Mouse (Mus musculus) CH12.LX (cell line): Measurements from ENCODE around the gene Sec24c. TPM values are rescaled to one million over a fixed set of nuclear protein-coding genes. Genes with fewer than 3 reads are reported as not detected.

Source experiments
- DNase-seq: peaks from one replicate; pipeline ENCODE4 v3.0.0-alpha.2; 2013; ENCODE audit errors: extremely low read depth
- H3K27ac ChIP-seq: 2 replicates; pipeline ENCODE4 v1.5.1; 2012; ENCODE audit warnings: low read depth, mild to moderate bottlenecking, control low read depth, moderate library complexity; ENCODE audit not compliant: insufficient read depth
- H3K27me3 ChIP-seq: replicated peaks from 2 replicates; pipeline ENCODE3; 2012; ENCODE audit warnings: inconsistent platforms
- H3K36me3 ChIP-seq, 2 experiments: replicated peaks in 1 of 2; 2 replicates each; pipeline versions ENCODE3 to v1.6.1; 2012; ENCODE audit warnings: inconsistent platforms in 1 of 2, low read length in 1 of 2, mild to moderate bottlenecking in 1 of 2, mixed read lengths in 1 of 2, moderate library complexity in 1 of 2; ENCODE audit not compliant: control insufficient read depth in 1 of 2, insufficient read depth in 1 of 2
- H3K4me1 ChIP-seq, 2 experiments: 2 replicates each; pipeline ENCODE4 v1.6.1; 2012; ENCODE audit warnings: inconsistent platforms in 1 of 2, moderate library complexity in 1 of 2; ENCODE audit not compliant: insufficient read depth in 2 of 2, control insufficient read depth in 1 of 2
- H3K4me2 ChIP-seq: 2 replicates; pipeline ENCODE4 v1.6.1; 2012; ENCODE audit warnings: low read depth, mild to moderate bottlenecking, control low read depth; ENCODE audit not compliant: poor library complexity, insufficient read depth, severe bottlenecking
- H3K4me3 ChIP-seq, 3 experiments: fragments of 150-350 bp in 1 of 3; sonication (generic) in 1 of 3; replicated peaks in 1 of 3; 2 replicates each; pipeline versions ENCODE3 to v1.5.1; 2011 to 2012; ENCODE audit warnings: low read depth in 2 of 3, low read length in 2 of 3, mild to moderate bottlenecking in 2 of 3, moderate library complexity in 2 of 3, control low read depth in 1 of 3, improper control_type of control experiment in 1 of 3, inconsistent platforms in 1 of 3, mixed read lengths in 1 of 3; ENCODE audit not compliant: poor library complexity in 1 of 3
- H3K79me2 ChIP-seq: replicated peaks from 2 replicates; pipeline ENCODE4 v1.6.1; 2012; ENCODE audit warnings: mild to moderate bottlenecking, moderate library complexity; ENCODE audit not compliant: control insufficient read depth, poor library complexity, insufficient read depth, severe bottlenecking; ENCODE audit errors: extremely low read depth
- H3K9ac ChIP-seq: 2 replicates; pipeline ENCODE4 v1.6.1; 2012; ENCODE audit warnings: low read depth, mild to moderate bottlenecking, control low read depth, moderate library complexity; ENCODE audit not compliant: insufficient read depth
- H3K9me3 ChIP-seq: replicated peaks from 2 replicates; pipeline ENCODE3; 2012; ENCODE audit warnings: low read length, inconsistent platforms, mixed read lengths
- CHD2 ChIP-seq: IDR thresholded peaks from 2 replicates; pipeline ENCODE4 v1.6.1; 2011; ENCODE audit warnings: low read length, improper control_type of control experiment
- EP300 ChIP-seq: IDR thresholded peaks from 2 replicates; pipeline ENCODE4 v1.6.1; 2011; ENCODE audit warnings: low read length, improper control_type of control experiment
- IRF4 ChIP-seq: IDR thresholded peaks from 2 replicates; pipeline ENCODE4 v1.6.1; 2014; ENCODE audit warnings: low read depth, mild to moderate bottlenecking, inconsistent platforms, low read length, improper control_type of control experiment
- JUND ChIP-seq: conservative IDR thresholded peaks from 2 replicates; pipeline ENCODE4 v1.6.1; 2011; ENCODE audit warnings: low read depth, low read length, improper control_type of control experiment
- MXI1 ChIP-seq: IDR thresholded peaks from 2 replicates; pipeline ENCODE4 v1.6.1; 2011; ENCODE audit warnings: mild to moderate bottlenecking, low read depth, low read length, improper control_type of control experiment
- POLR2AphosphoS2 ChIP-seq: IDR thresholded peaks from 2 replicates; pipeline ENCODE4 v1.6.1; 2011; ENCODE audit warnings: low read depth, low read length, improper control_type of control experiment
- TBP ChIP-seq: conservative IDR thresholded peaks from 2 replicates; pipeline ENCODE4 v1.6.1; 2011; ENCODE audit warnings: low read depth, low read length, improper control_type of control experiment
- UBTF ChIP-seq: IDR thresholded peaks from 2 replicates; pipeline ENCODE4 v1.6.1; 2012; ENCODE audit warnings: low read depth, mild to moderate bottlenecking, inconsistent platforms, low read length, improper control_type of control experiment, moderate library complexity
- ZKSCAN1 ChIP-seq: IDR thresholded peaks from 2 replicates; pipeline ENCODE4 v1.6.1; 2012; ENCODE audit warnings: low read depth, inconsistent platforms, low read length, improper control_type of control experiment, borderline replicate concordance
- dilution Hi-C: fragments of 300-500 bp; cut with MboI; formaldehyde crosslinking; loops from 2 replicates; pipeline ENCODE4 v1.14.3; 2020; ENCODE audit warnings: low sequenced_read_pairs; ENCODE audit not compliant: extremely low pct_unique_long_range_greater_than_20kb, extremely low pct_ligation_motif_present
- in situ Hi-C: fragments of 300-500 bp; cut with MboI; formaldehyde crosslinking; loops from 3 replicates; pipeline ENCODE4 v1.14.3; 2019; ENCODE audit warnings: low sequenced_read_pairs, low pct_ligation_motif_present, low pct_unique_long_range_greater_than_20kb, mixed read lengths
- polyA plus RNA-seq: library from polyadenylated mRNA; unstranded; fragments of >175 nt; gene quantifications from 2 replicates; pipeline ENCODE4 v1.2.1, GENCODE M21; 2012; ENCODE audit warnings: low read depth; ENCODE audit not compliant: insufficient read length
- total RNA-seq, 2 experiments: library from RNA; depleted of rRNA; stranded (reverse); fragments of 300-350 nt in 1 of 2; fragments of >200 nt in 1 of 2; gene quantifications; 2 replicates each; pipeline ENCODE4 v1.2.3; 2012 to 2014

Sec24c gene
- total and polyA plus RNA-seq, 3 experiments, result 51.2 to 122 (median 95.9) TPM

GRCm38 (mm10) chr14:20741301-20741700 is 67.2 kb downstream of the Sec24c start:
- Histone ChIP-seq H3K9me3 (no peaks in the 10 kb centered on the region), H3K4me2 (no peak overlapping the region), H3K9ac (no peak overlapping the region), H3K27me3 (no peaks in the 10 kb centered on the region), H3K36me3 (peaks cover 43 to 92% of the 10 kb centered on the region in 2 experiments), H3K79me2 (no peaks in the 10 kb centered on the region), H3K27ac (no peak overlapping the region), H3K4me1 (no peaks in the 10 kb centered on the region), H3K4me3 (no peak overlapping the region)
- in situ Hi-C loops, result no loop called here
- no peak for DNase-seq
- no peak for TF ChIP-seq CHD2
- dilution Hi-C loops, result no loop called here

GRCm38 (mm10) chr14:20743614-20744013 is 69.5 kb downstream of the Sec24c start:
- dilution Hi-C loops (no loop called here), in situ Hi-C loops (no loop called here)
- Histone ChIP-seq H3K36me3 (peaks cover 40 to 95% of the 10 kb centered on the region in 2 experiments), H3K4me3 (no peak overlapping the region), H3K4me2 (no peak overlapping the region), H3K79me2 (no peaks in the 10 kb centered on the region), H3K9ac (no peak overlapping the region), H3K27ac (no peak overlapping the region), H3K9me3 (no peaks in the 10 kb centered on the region), H3K27me3 (no peaks in the 10 kb centered on the region), H3K4me1 (no peaks in the 10 kb centered on the region)
- no peak for DNase-seq
- TF ChIP-seq POLR2AphosphoS2 (no peak), TBP (no peak), MXI1 (no peak), ZKSCAN1 (no peak), IRF4 (no peak), EP300 (no peak), UBTF (no peak), JUND (no peak), CHD2 (no peak)

Other genes with a start within 250 kb of the Sec24c start
- 0.04 and 0.08 TPM in 2 replicates for gene Cfap70, start 222.1 kb upstream of the Sec24c start, total RNA-seq (2012; rRNA removed)
- not detected in 2 replicates for gene Cfap70, start 222.1 kb upstream of the Sec24c start, total RNA-seq (2014; rRNA removed)
- gene Cfap70, start 222.1 kb upstream of the Sec24c start, polyA plus RNA-seq, result 0.07 and 0.36 TPM in 2 replicates
- 60.2 and 63.3 TPM in 2 replicates for gene Anxa7, start 194.2 kb upstream of the Sec24c start, total RNA-seq (2012; rRNA removed)
- gene Anxa7, start 194.2 kb upstream of the Sec24c start, total RNA-seq (2014; rRNA removed), result 89.2 and 91.9 TPM in 2 replicates
- gene Anxa7, start 194.2 kb upstream of the Sec24c start, polyA plus RNA-seq, result 83.8 and 99.3 TPM in 2 replicates
- 0.59 and 0.63 TPM in 2 replicates for gene Mss51, start 177.4 kb upstream of the Sec24c start, total RNA-seq (2012; rRNA removed)
- 0.45 and 0.47 TPM in 2 replicates for gene Mss51, start 177.4 kb upstream of the Sec24c start, total RNA-seq (2014; rRNA removed)
- 1.1 and 1.5 TPM in 2 replicates for gene Mss51, start 177.4 kb upstream of the Sec24c start, polyA plus RNA-seq
- gene Ppp3cb, start 127.7 kb upstream of the Sec24c start, total RNA-seq (2012; rRNA removed), result 23.6 and 25.7 TPM in 2 replicates
- 50.6 and 55.3 TPM in 2 replicates for gene Ppp3cb, start 127.7 kb upstream of the Sec24c start, total RNA-seq (2014; rRNA removed)
- gene Ppp3cb, start 127.7 kb upstream of the Sec24c start, polyA plus RNA-seq, result 53.8 and 61.1 TPM in 2 replicates
- gene Usp54, start 33.2 kb upstream of the Sec24c start, total RNA-seq (2012; rRNA removed), result 5.3 TPM in 2 replicates
- gene Usp54, start 33.2 kb upstream of the Sec24c start, total RNA-seq (2014; rRNA removed), result 4.5 and 5.4 TPM in 2 replicates
- gene Usp54, start 33.2 kb upstream of the Sec24c start, polyA plus RNA-seq, result 9.1 and 11.7 TPM in 2 replicates
- gene Myoz1, start 17.8 kb upstream of the Sec24c start, total RNA-seq (2012; rRNA removed), result 1.0 and 1.7 TPM in 2 replicates
- gene Myoz1, start 17.8 kb upstream of the Sec24c start, total RNA-seq (2014; rRNA removed), result 1.6 and 2.4 TPM in 2 replicates
- gene Myoz1, start 17.8 kb upstream of the Sec24c start, polyA plus RNA-seq, result 2.3 and 2.6 TPM in 2 replicates
- 0.04 TPM in 2 replicates for gene Synpo2l, start 6.0 kb upstream of the Sec24c start, total RNA-seq (2012; rRNA removed)
- not detected in 2 replicates for gene Synpo2l, start 6.0 kb upstream of the Sec24c start, total RNA-seq (2014; rRNA removed)
- 0.13 and 0.26 TPM in 2 replicates for gene Synpo2l, start 6.0 kb upstream of the Sec24c start, polyA plus RNA-seq
- 2.6 and 2.9 TPM in 2 replicates for gene Fut11, start 20.7 kb downstream of the Sec24c start, total RNA-seq (2012; rRNA removed)
- 3.5 and 3.7 TPM in 2 replicates for gene Fut11, start 20.7 kb downstream of the Sec24c start, total RNA-seq (2014; rRNA removed)
- 3.8 and 4.0 TPM in 2 replicates for gene Fut11, start 20.7 kb downstream of the Sec24c start, polyA plus RNA-seq
- 184 and 191 TPM in 2 replicates for gene Chchd1, start 28.7 kb downstream of the Sec24c start, total RNA-seq (2012; rRNA removed)
- gene Chchd1, start 28.7 kb downstream of the Sec24c start, total RNA-seq (2014; rRNA removed), result 391 and 402 TPM in 2 replicates
- 157 and 166 TPM in 2 replicates for gene Chchd1, start 28.7 kb downstream of the Sec24c start, polyA plus RNA-seq
- 22.6 and 22.8 TPM in 2 replicates for gene Zswim8, start 33.2 kb downstream of the Sec24c start, total RNA-seq (2012; rRNA removed)
- gene Zswim8, start 33.2 kb downstream of the Sec24c start, total RNA-seq (2014; rRNA removed), result 8.7 and 9.5 TPM in 2 replicates
- 33.9 and 39.6 TPM in 2 replicates for gene Zswim8, start 33.2 kb downstream of the Sec24c start, polyA plus RNA-seq
- gene Ndst2, start 60.3 kb downstream of the Sec24c start, total RNA-seq (2012; rRNA removed), result 17.8 and 21.1 TPM in 2 replicates
- gene Ndst2, start 60.3 kb downstream of the Sec24c start, total RNA-seq (2014; rRNA removed), result 9.9 and 11.4 TPM in 2 replicates
- gene Ndst2, start 60.3 kb downstream of the Sec24c start, polyA plus RNA-seq, result 18.0 and 20.2 TPM in 2 replicates
- gene Camk2g, start 119.8 kb downstream of the Sec24c start, total RNA-seq (2012; rRNA removed), result 18.5 and 19.8 TPM in 2 replicates
- 15.7 and 17.1 TPM in 2 replicates for gene Camk2g, start 119.8 kb downstream of the Sec24c start, total RNA-seq (2014; rRNA removed)
- 33.1 and 34.7 TPM in 2 replicates for gene Camk2g, start 119.8 kb downstream of the Sec24c start, polyA plus RNA-seq
- gene Plau, start 162.4 kb downstream of the Sec24c start, total RNA-seq (2012; rRNA removed), result 2.4 and 3.2 TPM in 2 replicates
- gene Plau, start 162.4 kb downstream of the Sec24c start, total RNA-seq (2014; rRNA removed), result 1.4 and 1.8 TPM in 2 replicates
- 2.8 TPM in 2 replicates for gene Plau, start 162.4 kb downstream of the Sec24c start, polyA plus RNA-seq